ENCODE assay signal across 9 mouse cellular contexts in genomic region chr4:68022891-68023303, GRCm38 (mm10).
DNase-seq lines count a peak whose midpoint lies in the region; ATAC-seq and TF ChIP-seq lines count a peak whose summit lies in the region.
"Had no signal": no experiment of that assay in that cellular context is flagged by ENCODE, and none has a peak within 500 bp of the region (broad histone marks: within the 10 kb centered on the region; RNA-seq: fewer than 3 reads in every experiment).

No protein-coding gene starts in this region.

- 3% methylated on average over 2 of the region's 2 CpGs for whole genome bisulfite sequencing in lung, embryonic 15.5 days
- 8% methylated on average over 2 of the region's 2 CpGs for WGBS in lung, adult 2 months

- H3K9me3 ChIP-seq in lung, embryonic 15.5 days = no peaks in the 10 kb centered on the region
- H3K9me3 ChIP-seq: limb, embryonic 12.5 days had no signal

- no peak for TF ChIP-seq CTCF in lung, adult 2 months (IDR thresholded peaks at IDR 0.05; ENCODE audit: insufficient read depth, low read length)
- peak; percentile 89 for TF ChIP-seq CTCF in layer of hippocampus, adult 2 months (conservative IDR thresholded peaks at IDR 0.05)

- no peaks in the 10 kb centered on the region for H3K4me1 ChIP-seq in lung, embryonic 15.5 days
- no peaks in the 10 kb centered on the region for H3K4me1 ChIP-seq in lung, adult 2 months (ENCODE audit: control insufficient read depth, insufficient read depth, low read length)
- H3K4me1 ChIP-seq: limb, embryonic 12.5 days had no signal

- no peaks in the 10 kb centered on the region for H3K36me3 ChIP-seq in lung, embryonic 15.5 days
- H3K36me3 ChIP-seq: limb, embryonic 12.5 days had no signal

- peak; percentile 72; the same call in 1 of the 2 replicates for ATAC-seq in lung, embryonic 15.5 days (ENCODE audit: borderline replicate concordance, extremely low read depth, low FRiP score, low TSS enrichment)

- no peak overlapping the region for H3K27ac ChIP-seq in lung, embryonic 15.5 days
- peak overlapping the region; percentile 76 for H3K27ac ChIP-seq in layer of hippocampus, adult 2 months
- H3K27ac ChIP-seq: limb, embryonic 12.5 days had no signal

- H3K4me3 ChIP-seq in lung, embryonic 15.5 days = no peak overlapping the region
- no peak overlapping the region for H3K4me3 ChIP-seq in lung, adult 2 months (replicated peaks; ENCODE audit: extremely low read depth, low read depth, low read length)
- peak overlapping the region; percentile 30; the same call in 1 of the 2 replicates for H3K4me3 ChIP-seq in layer of hippocampus, adult 2 months
- H3K4me3 ChIP-seq: limb, embryonic 12.5 days had no signal

- DNase-seq in lung, adult 2 months = no peak
- peak; percentile 64 to 69 for DNase-seq in cerebellum, postnatal 25 days
- DNase-seq in frontal cortex, postnatal 36 days (ENCODE audit: low spot score in 2 of 2) = peak; percentile 61 to 84
- DNase-seq in layer of hippocampus, adult 2 months (ENCODE audit: low spot score in 2 of 2) = peak; percentile 70 to 72
- peak; percentile 31 for DNase-seq in lung, postnatal 10 days
- peak; percentile 36 for DNase-seq in right cerebral cortex, postnatal 25 days
- DNase-seq in natural killer cell, adult 2 months (ENCODE audit: low spot score in 2 of 2) = no peak

- H3K4me2 ChIP-seq in lung, embryonic 15.5 days = no peak overlapping the region
- H3K4me2 ChIP-seq: limb, embryonic 12.5 days had no signal

- no peak overlapping the region for H3K9ac ChIP-seq in lung, embryonic 15.5 days
- H3K9ac ChIP-seq: limb, embryonic 12.5 days had no signal

- no peak for TF ChIP-seq POLR2A in lung, adult 2 months (IDR thresholded peaks at IDR 0.05; ENCODE audit: borderline replicate concordance, extremely low read depth, low read depth, low read length)

- no peaks in the 10 kb centered on the region for H3K27me3 ChIP-seq in lung, embryonic 15.5 days
- H3K27me3 ChIP-seq: limb, embryonic 12.5 days had no signal

Comparison
In these comparisons a context has a peak if more than half of its experiments do, and no peak if none do; other contexts are left out.
1. DNase-seq: peak in cerebellum, postnatal 25 days (2 of 2), frontal cortex, postnatal 36 days (2 of 2), layer of hippocampus, adult 2 months (2 of 2), lung, postnatal 10 days (single experiment) and right cerebral cortex, postnatal 25 days (single experiment); none in lung, adult 2 months (single experiment) and natural killer cell, adult 2 months (0 of 2).